Mouse (Mus musculus) lung, adult 2 months (tissue): ENCODE measurements around the gene Tmtc1.

Source experiments
- CTCF ChIP-seq: fragments of 200-500 bp; IDR thresholded peaks from 2 replicates; pipeline ENCODE4 v1.5.1; 2011; ENCODE audit warnings: mild to moderate bottlenecking, low read length, control low read depth; ENCODE audit not compliant: insufficient read depth
- POLR2A ChIP-seq: fragments of 200-500 bp; IDR thresholded peaks from 2 replicates; pipeline ENCODE4 v1.6.1; 2011; ENCODE audit warnings: low read depth, mild to moderate bottlenecking, control low read depth, low read length, borderline replicate concordance; ENCODE audit errors: extremely low read depth

DNA sequence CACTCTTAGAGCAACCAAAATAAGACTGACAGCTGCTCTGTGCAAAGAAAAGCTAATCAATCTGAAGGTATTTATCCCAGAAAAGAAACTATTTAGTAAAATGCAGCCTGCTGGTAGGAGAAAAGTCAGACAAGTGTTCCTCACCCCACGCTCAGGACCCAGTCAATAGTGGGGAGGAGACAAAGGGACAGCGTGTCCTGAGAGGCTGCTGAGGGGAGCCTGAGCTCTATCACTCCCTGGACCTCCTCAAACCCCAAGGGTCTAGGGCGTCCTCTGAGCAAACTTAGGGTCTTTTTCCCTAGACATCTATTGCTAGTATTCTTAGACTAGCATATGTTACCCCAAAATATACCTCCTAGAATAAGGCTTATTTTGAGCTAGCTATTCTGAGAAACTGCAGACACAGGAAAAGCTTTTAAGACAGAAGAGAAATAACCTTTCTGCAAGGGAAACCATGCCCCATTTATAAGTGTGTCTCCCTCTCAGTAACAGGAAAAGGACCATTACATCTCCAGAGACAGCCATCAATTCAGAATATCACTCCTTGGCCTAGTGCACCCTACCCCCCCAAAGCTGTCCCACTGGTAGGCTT is 68.5 kb downstream of the Tmtc1 start:
- TF ChIP-seq CTCF: no peak
- TF ChIP-seq POLR2A: no peak
